Mouse (Mus musculus): ENCODE measurements at regions not wholly inside any gene's neighbourhood (a gene's known extent, or its start where the extent isn't known, plus 50 kb on each side); places are given as distances from the start of the nearest gene placed in this dataset.

- DNase-seq (ENCODE audit: low spot score in 2 of 2), result peak in 1 of 2 experiments; percentile 2
Measured at GRCm38 (mm10) chrX:58093245-58093644, 70.7 kb downstream of the Zic3 start.

- DNase-seq (ENCODE audit: low spot score in 2 of 2), result peak in 1 of 2 experiments; percentile 1
Measured at GRCm38 (mm10) chrX:58117761-58118426, 95.4 kb downstream of the Zic3 start.

GRCm38 (mm10) chrX:58155371-58156124 lies 133.0 kb downstream of the Zic3 start:
- peak in 1 of 2 experiments; percentile 7 for DNase-seq (ENCODE audit: low spot score in 2 of 2)

- no peak for DNase-seq (ENCODE audit: low spot score in 2 of 2)
Measured at GRCm38 (mm10) chrX:58157361-58157760, 134.9 kb downstream of the Zic3 start.

- DNase-seq (ENCODE audit: low spot score in 2 of 2), result no peak
Measured at GRCm38 (mm10) chrX:58166184-58166904, 143.8 kb downstream of the Zic3 start.

- DNase-seq (ENCODE audit: low spot score in 2 of 2), result no peak
Measured at GRCm38 (mm10) chrX:58174326-58174725, 151.8 kb downstream of the Zic3 start.
